Comparison of ENCODE assay signal across 13 mouse cellular contexts in the genomic region with DNA sequence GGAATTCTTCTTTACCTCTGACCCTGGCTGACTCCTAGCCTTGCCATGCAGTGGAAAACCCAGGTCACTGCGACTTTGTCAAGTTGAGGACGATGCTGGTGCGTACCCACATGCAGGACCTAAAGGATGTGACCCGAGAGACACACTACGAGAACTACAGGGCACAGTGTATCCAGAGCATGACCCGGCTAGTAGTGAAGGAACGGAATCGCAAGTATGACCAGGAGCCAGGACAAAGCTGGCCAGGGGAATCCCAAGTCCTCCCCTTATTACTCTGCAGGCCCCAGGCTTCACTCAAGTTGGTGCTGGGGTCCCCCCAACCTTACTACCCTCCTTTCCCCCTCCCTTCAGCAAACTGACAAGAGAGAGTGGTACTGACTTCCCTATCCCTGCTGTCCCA. TPM values are rescaled to one million over a fixed set of nuclear protein-coding genes. Genes with fewer than 3 reads are reported as not detected.
DNase-seq lines count a peak whose midpoint lies in the region; ATAC-seq and TF ChIP-seq lines count a peak whose summit lies in the region.
"Had no signal": no experiment of that assay in that cellular context is flagged by ENCODE, and none has a peak within 500 bp of the region (broad histone marks: within the 10 kb centered on the region; RNA-seq: fewer than 3 reads in every experiment).

No protein-coding gene starts in this region.

- no peak overlapping the region for H3K4me2 ChIP-seq in lung, embryonic 16.5 days (ENCODE audit: low read depth, low read length)
- H3K4me2 ChIP-seq in heart, embryonic 16.5 days (ENCODE audit: low read depth, low read length) = peak overlapping the region; percentile 83
- peak overlapping the region; percentile 92 for H3K4me2 ChIP-seq in liver, postnatal 0 days (ENCODE audit: low read depth, low read length)

- peak; percentile 92 for DNase-seq in heart, adult 11 months
- DNase-seq in heart, postnatal 25 days (ENCODE audit: low spot score) = no peak
- DNase-seq in lung, postnatal 14 days = no peak
- DNase-seq in liver, postnatal 0 days = no peak
- DNase-seq in natural killer cell, adult 2 months (ENCODE audit: low spot score in 2 of 2) = no peak
- no peak for DNase-seq in layer of hippocampus, adult 18-20 months (ENCODE audit: low spot score in 2 of 2)
- DNase-seq: cerebellum, postnatal 14 days; left cerebral cortex, postnatal 4 days had no signal

- no peak overlapping the region for H3K4me3 ChIP-seq in lung, embryonic 16.5 days (ENCODE audit: low read length)
- H3K4me3 ChIP-seq in heart, embryonic 16.5 days (ENCODE audit: low read length) = no peak overlapping the region
- no peak overlapping the region for H3K4me3 ChIP-seq in liver, postnatal 0 days (ENCODE audit: low read depth, low read length)

- H3K9me3 ChIP-seq in lung, embryonic 16.5 days (ENCODE audit: control insufficient read depth, low read length) = no peaks in the 10 kb centered on the region
- no peaks in the 10 kb centered on the region for H3K9me3 ChIP-seq in heart, embryonic 16.5 days (replicated peaks; ENCODE audit: control insufficient read depth, low read length)
- H3K9me3 ChIP-seq in liver, postnatal 0 days (ENCODE audit: low read length) = no peaks in the 10 kb centered on the region

- no peak for TF ChIP-seq CTCF in liver, postnatal 0 days (IDR thresholded peaks at IDR 0.05; ENCODE audit: low read depth)

- WGBS in lung, embryonic 16.5 days = 85% methylated on average over 8 of the region's 8 CpGs
- 87% methylated on average over 8 of the region's 8 CpGs for WGBS in heart, embryonic 16.5 days
- WGBS in liver, postnatal 0 days (ENCODE audit: insufficient replicate concordance) = 87% methylated on average over 8 of the region's 8 CpGs

- 0 out of 2 replicates have a peak overlapping the region, but pooled peaks have one; percentile 20 for H3K9ac ChIP-seq in lung, embryonic 16.5 days (ENCODE audit: low read length)
- no peak overlapping the region for H3K9ac ChIP-seq in heart, embryonic 16.5 days (ENCODE audit: low read length)
- no peak overlapping the region for H3K9ac ChIP-seq in liver, postnatal 0 days (replicated peaks)

- intact Hi-C loops in heart, postnatal 25 days (cut with DNase I) = loop anchor here (10.0 kb wide), 1 partner anchor 165 kb away; no protein-coding TSS in a partner anchor

- H3K36me3 ChIP-seq in lung, embryonic 16.5 days (ENCODE audit: control insufficient read depth, insufficient read depth, low read length) = peaks cover 2% of the 10 kb centered on the region; the same call in 1 of the 2 replicates
- H3K36me3 ChIP-seq in heart, embryonic 16.5 days (ENCODE audit: control insufficient read depth, insufficient read depth) = no peaks in the 10 kb centered on the region
- no peaks in the 10 kb centered on the region; the same call in 1 of the 2 replicates for H3K36me3 ChIP-seq in liver, postnatal 0 days (replicated peaks; ENCODE audit: insufficient read depth, low read length)

- no peak for TF ChIP-seq EP300 in liver, postnatal 0 days (IDR thresholded peaks at IDR 0.05; ENCODE audit: low read depth)

- no peak overlapping the region for H3K27ac ChIP-seq in lung, embryonic 16.5 days (ENCODE audit: low read length)
- H3K27ac ChIP-seq in heart, embryonic 16.5 days (ENCODE audit: low read length) = no peak overlapping the region
- H3K27ac ChIP-seq in liver, postnatal 0 days (ENCODE audit: low read depth) = no peak overlapping the region

- ATAC-seq in lung, embryonic 16.5 days (ENCODE audit: low read depth) = no peak
- no peak for ATAC-seq in heart, embryonic 16.5 days (replicated peaks; ENCODE audit: extremely low read depth, insufficient read depth, low FRiP score)
- no peak for ATAC-seq in liver, postnatal 0 days
- ATAC-seq: inflammation-experienced regulatory T-cells, adult 6 months had no signal

- H3K27me3 ChIP-seq in lung, embryonic 16.5 days (ENCODE audit: control insufficient read depth, insufficient read depth, low read depth, low read length) = no peaks in the 10 kb centered on the region
- H3K27me3 ChIP-seq in heart, embryonic 16.5 days (ENCODE audit: control insufficient read depth, insufficient read depth, low read length) = no peaks in the 10 kb centered on the region
- no peaks in the 10 kb centered on the region for H3K27me3 ChIP-seq in liver, postnatal 0 days (ENCODE audit: insufficient read depth, low read length)

- peaks cover 40% of the 10 kb centered on the region for H3K4me1 ChIP-seq in lung, embryonic 16.5 days (replicated peaks; ENCODE audit: control insufficient read depth, insufficient read depth, low read length)
- peaks cover 24% of the 10 kb centered on the region for H3K4me1 ChIP-seq in heart, embryonic 16.5 days (ENCODE audit: control insufficient read depth, insufficient read depth, low read length)
- H3K4me1 ChIP-seq in liver, postnatal 0 days (ENCODE audit: insufficient read depth) = peaks cover 38% of the 10 kb centered on the region

RNA-seq across cellular contexts. Expression of gene Mtmr4, which starts 2.4 kb away (rescaled TPM):
- 10 to 100 TPM; 26.3 to 26.4 TPM for total RNA-seq in heart, postnatal 25 days (2021)
- 33.5 and 33.9 TPM in 2 replicates for polyA plus RNA-seq in lung, embryonic 16.5 days (2015; fragmentation: Nextera tagmentation; extraction: Ambion mirVana)
- 14.8 and 16.5 TPM in 2 replicates for polyA plus RNA-seq in heart, embryonic 16.5 days (2015; fragmentation: Nextera tagmentation; extraction: Ambion mirVana)
- polyA plus RNA-seq in liver, postnatal 0 days (2015; fragmentation: Nextera tagmentation; extraction: Ambion mirVana) = 4.8 and 5.6 TPM in 2 replicates
- 10 to 100 TPM; 91.7 to 96.4 TPM for total RNA-seq in layer of hippocampus, adult 18-20 months (2021)

RNA-seq across cellular contexts. Expression of gene Sept4, which starts 20.9 kb away (rescaled TPM):
- total RNA-seq in heart, postnatal 25 days (2021) = 10 to 100 TPM; 43.4 to 43.7 TPM
- 96.9 and 111 TPM in 2 replicates for polyA plus RNA-seq in lung, embryonic 16.5 days (2015; fragmentation: Nextera tagmentation; extraction: Ambion mirVana)
- polyA plus RNA-seq in heart, embryonic 16.5 days (2015; fragmentation: Nextera tagmentation; extraction: Ambion mirVana) = 27.8 and 32.4 TPM in 2 replicates
- 21.7 and 22.0 TPM in 2 replicates for polyA plus RNA-seq in liver, postnatal 0 days (2015; fragmentation: Nextera tagmentation; extraction: Ambion mirVana)
- total RNA-seq in layer of hippocampus, adult 18-20 months (2021) = 100 to 1,000 TPM; 172 to 222 TPM

RNA-seq across cellular contexts. Expression of gene Gm11492, which starts 23.2 kb away (rescaled TPM):
- total RNA-seq in heart, postnatal 25 days (2021) = not detected
- polyA plus RNA-seq in lung, embryonic 16.5 days (2015; fragmentation: Nextera tagmentation; extraction: Ambion mirVana) = not detected in 2 replicates
- not detected in 2 replicates for polyA plus RNA-seq in heart, embryonic 16.5 days (2015; fragmentation: Nextera tagmentation; extraction: Ambion mirVana)
- not detected in 2 replicates for polyA plus RNA-seq in liver, postnatal 0 days (2015; fragmentation: Nextera tagmentation; extraction: Ambion mirVana)
- total RNA-seq in layer of hippocampus, adult 18-20 months (2021) = not detected
- total RNA-seq: layer of hippocampus, adult 2 months; left cerebral cortex, postnatal 4 days had no signal
- polyA plus RNA-seq: inflammation-experienced regulatory T-cells, adult 6 months; thymus, postnatal 0 days had no signal

RNA-seq across cellular contexts. Expression of gene Hsf5, which starts 27.4 kb away (rescaled TPM):
- not detected for total RNA-seq in heart, postnatal 25 days (2021)
- polyA plus RNA-seq in lung, embryonic 16.5 days (2015; fragmentation: Nextera tagmentation; extraction: Ambion mirVana) = 0.25 and 0.26 TPM in 2 replicates
- polyA plus RNA-seq in heart, embryonic 16.5 days (2015; fragmentation: Nextera tagmentation; extraction: Ambion mirVana) = 0.10 and 0.14 TPM in 2 replicates
- polyA plus RNA-seq in liver, postnatal 0 days (2015; fragmentation: Nextera tagmentation; extraction: Ambion mirVana) = 0.04 TPM in 1 of 2 replicates, not detected in the other
- total RNA-seq in layer of hippocampus, adult 18-20 months (2021) = under 1 TPM; 0.47 to 0.66 TPM
